Mouse (Mus musculus) cerebellum, adult 2 months (tissue): ENCODE measurements at regions not wholly inside any gene's neighbourhood (a gene's known extent, or its start where the extent isn't known, plus 50 kb on each side); places are given as distances from the start of the nearest gene placed in this dataset.

Experiments used
- CTCF ChIP-seq: fragments of 200-500 bp; IDR thresholded peaks from 2 replicates; pipeline ENCODE4 v1.5.1; 2011; ENCODE audit warnings: low read depth, mild to moderate bottlenecking, control low read depth, low read length, moderate library complexity, borderline replicate concordance; ENCODE audit not compliant: insufficient read depth
- POLR2A ChIP-seq: fragments of 200-500 bp; IDR thresholded peaks from 2 replicates; pipeline ENCODE4 v1.6.1; 2011; ENCODE audit warnings: low read length, control low read depth, borderline replicate concordance; ENCODE audit not compliant: insufficient read depth

GRCm38 (mm10) chr13:39903319-39903718 lies 457.9 kb downstream of the Ofcc1 start:
- TF ChIP-seq CTCF = no peak
- no peak for TF ChIP-seq POLR2A
